ENCODE assay signal across 8 mouse cellular contexts in genomic region chr8:106210035-106210731, GRCm38 (mm10). TPM values are rescaled to one million over a fixed set of nuclear protein-coding genes. Genes with fewer than 3 reads are reported as not detected.
DNase-seq lines count a peak whose midpoint lies in the region; ATAC-seq and TF ChIP-seq lines count a peak whose summit lies in the region.

No protein-coding gene starts in this region.

- H3K27me3 ChIP-seq in heart, embryonic 13.5 days (replicated peaks), result no peaks in the 10 kb centered on the region
- H3K27me3 ChIP-seq in limb, embryonic 15.5 days, result no peaks in the 10 kb centered on the region
- H3K27me3 ChIP-seq in midbrain, postnatal 0 days (ENCODE audit: insufficient read depth, low read length), result no peaks in the 10 kb centered on the region

- no peaks in the 10 kb centered on the region for H3K9me3 ChIP-seq in heart, embryonic 13.5 days
- no peaks in the 10 kb centered on the region for H3K9me3 ChIP-seq in limb, embryonic 15.5 days
- H3K9me3 ChIP-seq in midbrain, postnatal 0 days (ENCODE audit: low read length), result no peaks in the 10 kb centered on the region

- H3K4me1 ChIP-seq in heart, embryonic 13.5 days, result peaks cover 16% of the 10 kb centered on the region
- peaks cover 14% of the 10 kb centered on the region; the same call in 1 of the 2 replicates for H3K4me1 ChIP-seq in limb, embryonic 15.5 days
- H3K4me1 ChIP-seq in midbrain, postnatal 0 days (ENCODE audit: insufficient read depth, low read length), result peaks cover 7% of the 10 kb centered on the region

- peak; percentile 16; the same call in 1 of the 2 replicates for ATAC-seq in heart, embryonic 13.5 days (ENCODE audit: extremely low read depth, insufficient number of reproducible peaks, low FRiP score, low TSS enrichment)
- ATAC-seq in CD4-positive, CD25-positive, alpha-beta regulatory T cell, adult 4 months, result peak; percentile 32
- peak; percentile 28; the same call in 1 of the 2 replicates for ATAC-seq in limb, embryonic 15.5 days (ENCODE audit: insufficient number of reproducible peaks, low FRiP score, low TSS enrichment, low read depth)
- peak; percentile 86 for ATAC-seq in midbrain, postnatal 0 days (ENCODE audit: low FRiP score)

- H3K4me3 ChIP-seq in heart, embryonic 13.5 days, result peak overlapping the region; percentile 96
- peak overlapping the region; percentile 59 for H3K4me3 ChIP-seq in limb, embryonic 15.5 days
- H3K4me3 ChIP-seq in midbrain, postnatal 0 days (ENCODE audit: low read depth, low read length), result peak overlapping the region; percentile 80

- under 1% methylated on average over 35 of the region's 35 CpGs for WGBS in heart, embryonic 13.5 days
- under 1% methylated on average over 35 of the region's 35 CpGs for WGBS in limb, embryonic 15.5 days
- WGBS in midbrain, postnatal 0 days, result under 1% methylated on average over 34 of the region's 35 CpGs

- H3K27ac ChIP-seq in heart, embryonic 13.5 days (replicated peaks), result peak overlapping the region; percentile 94
- H3K27ac ChIP-seq in limb, embryonic 15.5 days, result peak overlapping the region; percentile 91
- peak overlapping the region; percentile 96 for H3K27ac ChIP-seq in midbrain, postnatal 0 days (ENCODE audit: low read depth, low read length)

- H3K36me3 ChIP-seq in heart, embryonic 13.5 days, result peaks cover 63% of the 10 kb centered on the region
- peaks cover 40% of the 10 kb centered on the region for H3K36me3 ChIP-seq in limb, embryonic 15.5 days
- peaks cover 9% of the 10 kb centered on the region; the same call in 1 of the 2 replicates for H3K36me3 ChIP-seq in midbrain, postnatal 0 days (ENCODE audit: insufficient read depth, low read length)

- TF ChIP-seq CTCF in midbrain, postnatal 0 days (IDR thresholded peaks at IDR 0.05), result no peak; the same call in 1 of the 2 replicates

- peak overlapping the region; percentile 91 for H3K4me2 ChIP-seq in heart, embryonic 13.5 days
- H3K4me2 ChIP-seq in limb, embryonic 15.5 days, result peak overlapping the region; percentile 63
- peak overlapping the region; percentile 76 for H3K4me2 ChIP-seq in midbrain, postnatal 0 days (ENCODE audit: low read depth, low read length, poor library complexity, severe bottlenecking)

- H3K9ac ChIP-seq in heart, embryonic 13.5 days, result peak overlapping the region; percentile 96
- peak overlapping the region; percentile 71 for H3K9ac ChIP-seq in limb, embryonic 15.5 days
- H3K9ac ChIP-seq in midbrain, postnatal 0 days (replicated peaks; ENCODE audit: low read length, poor library complexity, severe bottlenecking), result peak overlapping the region; percentile 90

- DNase-seq in heart, adult 18-20 months, result no peak
- DNase-seq in c-Kit-negative CD71-positive TER-119-positive erythroid progenitor cells, embryonic 14.5 days (ENCODE audit: low read depth, low spot score), result peak; percentile 31
- peak; percentile 9 for DNase-seq in forelimb bud, embryonic 11.5 days (ENCODE audit: low read depth, low spot score)
- DNase-seq in midbrain, postnatal 0 days (ENCODE audit: low spot score), result peak; percentile 65
- DNase-seq in frontal cortex, postnatal 14 days (ENCODE audit: low spot score in 2 of 2), result no peak

RNA-seq across cellular contexts. Expression of gene Slc7a6os, which starts 0.6 kb away (rescaled TPM):
- polyA plus RNA-seq in heart, embryonic 13.5 days (2015; fragmentation: Nextera tagmentation; extraction: Ambion mirVana), result 20.2 and 22.7 TPM in 2 replicates
- total RNA-seq in heart, adult 18-20 months (2021), result 10 to 100 TPM in 1 of 2 experiments, 1 to 10 TPM in 1; 9.8 to 11.0 TPM
- 10 to 100 TPM; 24.6 to 28.9 TPM for polyA plus RNA-seq in CD4-positive, CD25-positive, alpha-beta regulatory T cell, adult 4 months (2017; shearing (Covaris generic))
- polyA plus RNA-seq in limb, embryonic 15.5 days (2015; fragmentation: Nextera tagmentation; extraction: Ambion mirVana), result 31.7 TPM in 2 replicates
- 40.5 and 53.3 TPM in 2 replicates for total RNA-seq in midbrain, postnatal 0 days (2014; rRNA removed)
- 33.8 and 35.2 TPM in 2 replicates for polyA plus RNA-seq in midbrain, postnatal 0 days (2015; fragmentation: Nextera tagmentation; extraction: Ambion mirVana)

RNA-seq across cellular contexts. Expression of gene Prmt7, which starts 0.6 kb away (rescaled TPM):
- polyA plus RNA-seq in heart, embryonic 13.5 days (2015; fragmentation: Nextera tagmentation; extraction: Ambion mirVana), result 35.7 and 36.6 TPM in 2 replicates
- 10 to 100 TPM; 25.3 to 26.5 TPM for total RNA-seq in heart, adult 18-20 months (2021)
- polyA plus RNA-seq in CD4-positive, CD25-positive, alpha-beta regulatory T cell, adult 4 months (2017; shearing (Covaris generic)), result 10 to 100 TPM; 31.5 to 46.0 TPM
- 42.5 and 43.0 TPM in 2 replicates for polyA plus RNA-seq in limb, embryonic 15.5 days (2015; fragmentation: Nextera tagmentation; extraction: Ambion mirVana)
- 60.0 and 71.6 TPM in 2 replicates for total RNA-seq in midbrain, postnatal 0 days (2014; rRNA removed)
- 51.9 and 58.3 TPM in 2 replicates for polyA plus RNA-seq in midbrain, postnatal 0 days (2015; fragmentation: Nextera tagmentation; extraction: Ambion mirVana)

RNA-seq across cellular contexts. Expression of gene Slc7a6, which starts 41.5 kb away (rescaled TPM):
- polyA plus RNA-seq in heart, embryonic 13.5 days (2015; fragmentation: Nextera tagmentation; extraction: Ambion mirVana), result 31.9 and 37.6 TPM in 2 replicates
- total RNA-seq in heart, adult 18-20 months (2021), result 10 to 100 TPM in 1 of 2 experiments, 1 to 10 TPM in 1; 8.8 to 11.5 TPM
- polyA plus RNA-seq in CD4-positive, CD25-positive, alpha-beta regulatory T cell, adult 4 months (2017; shearing (Covaris generic)), result 10 to 100 TPM; 28.6 to 43.7 TPM
- polyA plus RNA-seq in limb, embryonic 15.5 days (2015; fragmentation: Nextera tagmentation; extraction: Ambion mirVana), result 36.5 and 41.0 TPM in 2 replicates
- total RNA-seq in midbrain, postnatal 0 days (2014; rRNA removed), result 37.1 and 44.3 TPM in 2 replicates
- polyA plus RNA-seq in midbrain, postnatal 0 days (2015; fragmentation: Nextera tagmentation; extraction: Ambion mirVana), result 40.2 and 41.7 TPM in 2 replicates

RNA-seq across cellular contexts. Expression of gene Pla2g15, which starts 60.0 kb away (rescaled TPM):
- 8.4 and 9.5 TPM in 2 replicates for polyA plus RNA-seq in heart, embryonic 13.5 days (2015; fragmentation: Nextera tagmentation; extraction: Ambion mirVana)
- 1 to 10 TPM; 6.7 to 7.9 TPM for total RNA-seq in heart, adult 18-20 months (2021)
- polyA plus RNA-seq in CD4-positive, CD25-positive, alpha-beta regulatory T cell, adult 4 months (2017; shearing (Covaris generic)), result 1 to 10 TPM; 4.8 to 7.7 TPM
- 17.9 and 19.9 TPM in 2 replicates for polyA plus RNA-seq in limb, embryonic 15.5 days (2015; fragmentation: Nextera tagmentation; extraction: Ambion mirVana)
- total RNA-seq in midbrain, postnatal 0 days (2014; rRNA removed), result 21.3 and 22.5 TPM in 2 replicates
- 16.7 and 18.7 TPM in 2 replicates for polyA plus RNA-seq in midbrain, postnatal 0 days (2015; fragmentation: Nextera tagmentation; extraction: Ambion mirVana)

Comparison
In these comparisons a context has a peak if more than half of its experiments do, and no peak if none do; other contexts are left out.
1. ATAC-seq: peak in every context shown above with its lines; median percentile 86 in midbrain, postnatal 0 days; 32 in CD4-positive, CD25-positive, alpha-beta regulatory T cell, adult 4 months; 28 in limb, embryonic 15.5 days; 16 in heart, embryonic 13.5 days.
2. DNase-seq: peak in c-Kit-negative CD71-positive TER-119-positive erythroid progenitor cells, embryonic 14.5 days (single experiment), forelimb bud, embryonic 11.5 days (single experiment) and midbrain, postnatal 0 days (single experiment); none in heart, adult 18-20 months (0 of 2) and frontal cortex, postnatal 14 days (0 of 2).
3. Peak in every context shown above with its lines, with median percentiles within 50 percentile points of each other: H3K27ac ChIP-seq, H3K4me2 ChIP-seq, H3K4me3 ChIP-seq and H3K9ac ChIP-seq.